Mouse (Mus musculus) urinary bladder, postnatal 14 days (tissue): ENCODE results near the gene Gm10570.

Experiments
- DNase-seq: peaks from one replicate; pipeline ENCODE4 v3.0.0; 2021; ENCODE audit warnings: low spot score

The Gm10570 gene

GRCm38 (mm10) chr4:130273698-130274345 lies 34.7 kb downstream of the Gm10570 start:
- peak; percentile 65 for DNase-seq

- DNase-seq: no peak
Observed at GRCm38 (mm10) chr4:130270611-130271347, 37.7 kb downstream of the Gm10570 start.

GRCm38 (mm10) chr4:130270089-130270488 lies 38.4 kb downstream of the Gm10570 start:
- no peak for DNase-seq

DNA sequence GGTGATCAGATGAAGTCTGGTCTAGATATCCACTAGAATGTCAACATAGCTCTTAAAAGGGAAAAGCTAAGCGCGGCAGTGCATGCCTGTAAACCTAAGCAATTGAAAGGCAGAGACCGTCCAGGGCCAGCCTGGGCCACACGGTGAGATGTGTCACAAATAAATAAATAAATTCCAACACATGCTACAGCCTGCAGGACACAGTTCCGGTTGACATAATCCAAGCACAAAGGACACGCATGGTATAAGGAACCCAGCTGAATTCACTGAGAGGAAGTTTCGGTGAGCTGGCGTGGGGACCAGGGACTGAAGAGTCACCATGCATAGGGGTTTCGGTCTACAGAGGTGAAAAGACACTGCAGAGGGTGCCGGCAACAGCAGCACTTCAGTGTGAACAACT lies 39.7 kb downstream of the Gm10570 start:
- DNase-seq: peak; percentile 50

GRCm38 (mm10) chr4:130267069-130267468 lies 41.4 kb downstream of the Gm10570 start:
- peak; percentile 28 for DNase-seq

- DNase-seq: peak; percentile 21
Observed at GRCm38 (mm10) chr4:130266601-130267000, 41.9 kb downstream of the Gm10570 start.

DNA sequence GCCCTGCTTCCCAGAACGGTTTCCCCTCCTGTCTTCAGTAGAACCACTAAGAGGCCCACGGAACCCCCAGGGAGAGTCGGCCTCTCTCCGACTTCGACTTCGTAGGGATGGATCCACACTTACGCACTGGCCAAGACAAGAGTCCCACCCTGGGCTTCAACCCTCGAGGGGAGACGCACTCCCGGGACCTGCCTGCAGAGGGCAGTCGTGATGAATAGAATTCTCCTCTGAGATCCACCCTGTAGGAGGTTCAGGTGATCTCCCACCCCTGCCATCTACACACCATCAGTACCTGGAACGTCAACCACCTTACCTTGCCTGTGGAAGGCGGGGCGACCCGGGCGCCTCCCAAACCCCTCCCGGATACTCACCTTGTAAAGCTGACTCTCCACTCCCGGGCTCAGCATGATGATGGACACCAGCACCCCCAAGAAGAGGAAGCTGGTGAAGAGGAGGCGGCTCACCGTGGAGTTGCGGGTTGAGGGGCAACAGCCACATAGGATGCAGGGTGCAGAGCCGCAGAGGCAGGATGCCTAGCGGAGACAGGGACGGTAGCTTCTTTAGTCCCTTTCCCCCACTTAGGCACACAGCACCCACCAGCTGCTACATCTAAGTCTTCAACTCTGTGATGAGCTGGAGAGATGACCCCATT lies 43.6 kb downstream of the Gm10570 start:
- DNase-seq: peak; percentile 64

- DNase-seq: no peak
Observed at GRCm38 (mm10) chr4:130264131-130264530, 44.3 kb downstream of the Gm10570 start.

- DNase-seq: no peak
Observed at GRCm38 (mm10) chr4:130260406-130260805, 48.1 kb downstream of the Gm10570 start.
